Mouse (Mus musculus): Measurements from ENCODE around the gene Mamstr. TPM values are rescaled to one million over a fixed set of nuclear protein-coding genes. Genes with fewer than 3 reads are reported as not detected.
A peak's percentile ranks its signal among the peaks of the same experiment; 100 is the strongest.

The Mamstr gene
- total RNA-seq (2021) = 1 to 10 TPM; 1.2 to 2.2 TPM

- no peak for DNase-seq (ENCODE audit: extremely low spot score in 1 of 2, low spot score in 2 of 2)
- intact Hi-C loops (cut with DNase I) = loop anchor here (5.0 kb wide), 1 partner anchor 43 kb away; the partner anchor contains the start of gene Ntn5
Measured at GRCm38 (mm10) chr7:45639561-45640027, at the start of gene Mamstr. Gene Mamstr, plus strand, starts transcription at chr7:45639977.

- intact Hi-C loops (cut with DNase I) = loop anchor here (5.0 kb wide), 1 partner anchor 34 kb away; no protein-coding TSS in a partner anchor
Measured at GRCm38 (mm10) chr7:45590874-45591273, 48.9 kb upstream of the Mamstr start.

GRCm38 (mm10) chr7:45591880-45592279 lies 47.9 kb upstream of the Mamstr start:
- no peak for DNase-seq (ENCODE audit: extremely low spot score in 1 of 2, low spot score in 2 of 2)
- intact Hi-C loops (cut with DNase I) = loop anchor here (5.0 kb wide), 1 partner anchor 35 kb away; no protein-coding TSS in a partner anchor

More at GRCm38 (mm10) chr7:45590874-45591273, 48.9 kb upstream of the Mamstr start:
- DNase-seq (ENCODE audit: extremely low spot score in 1 of 2, low spot score in 2 of 2) = no peak

- DNase-seq (ENCODE audit: extremely low spot score in 1 of 2, low spot score in 2 of 2) = peak; percentile 61 to 72
- intact Hi-C loops (cut with DNase I) = loop anchor here (5.0 kb wide), 1 partner anchor 36 kb away; no protein-coding TSS in a partner anchor
Measured at GRCm38 (mm10) chr7:45593118-45593815, 46.5 kb upstream of the Mamstr start.

GRCm38 (mm10) chr7:45595176-45595575 lies 44.6 kb upstream of the Mamstr start:
- DNase-seq (ENCODE audit: extremely low spot score in 1 of 2, low spot score in 2 of 2) = no peak
- intact Hi-C loops (cut with DNase I) = no loop called here

- intact Hi-C loops (cut with DNase I) = loop anchor here (2.0 kb wide), 1 partner anchor 17 kb away; no protein-coding TSS in a partner anchor
Measured at GRCm38 (mm10) chr7:45596107-45596506, 43.7 kb upstream of the Mamstr start.

GRCm38 (mm10) chr7:45597013-45597412 lies 42.8 kb upstream of the Mamstr start:
- intact Hi-C loops (cut with DNase I) = loop anchor here (2.0 kb wide), 1 partner anchor 16 kb away; no protein-coding TSS in a partner anchor
- no peak for DNase-seq (ENCODE audit: extremely low spot score in 1 of 2, low spot score in 2 of 2)

More at GRCm38 (mm10) chr7:45596107-45596506, 43.7 kb upstream of the Mamstr start:
- DNase-seq (ENCODE audit: extremely low spot score in 1 of 2, low spot score in 2 of 2) = no peak

GRCm38 (mm10) chr7:45597527-45597926 lies 42.2 kb upstream of the Mamstr start:
- intact Hi-C loops (cut with DNase I) = loop anchor here (2.0 kb wide), 1 partner anchor 15 kb away; no protein-coding TSS in a partner anchor
- no peak for DNase-seq (ENCODE audit: extremely low spot score in 1 of 2, low spot score in 2 of 2)

GRCm38 (mm10) chr7:45598960-45599879 lies 40.6 kb upstream of the Mamstr start:
- intact Hi-C loops (cut with DNase I) = no loop called here
- DNase-seq (ENCODE audit: extremely low spot score in 1 of 2, low spot score in 2 of 2) = no peak

GRCm38 (mm10) chr7:45605704-45606289 lies 34.0 kb upstream of the Mamstr start:
- intact Hi-C loops (cut with DNase I) = loop anchor here (5.0 kb wide), 1 partner anchor 87 kb away; the partner anchor contains the start of gene Sec1
- no peak for DNase-seq (ENCODE audit: extremely low spot score in 1 of 2, low spot score in 2 of 2)

GRCm38 (mm10) chr7:45609511-45609910 lies 30.3 kb upstream of the Mamstr start:
- DNase-seq (ENCODE audit: extremely low spot score in 1 of 2, low spot score in 2 of 2) = no peak

GRCm38 (mm10) chr7:45616277-45616676 lies 23.5 kb upstream of the Mamstr start:
- no peak for DNase-seq (ENCODE audit: extremely low spot score in 1 of 2, low spot score in 2 of 2)
- intact Hi-C loops (cut with DNase I) = no loop called here

More at GRCm38 (mm10) chr7:45609511-45609910, 30.3 kb upstream of the Mamstr start:
- intact Hi-C loops (cut with DNase I) = loop anchor here (5.0 kb wide), 1 partner anchor 83 kb away; the partner anchor contains the start of gene Sec1

GRCm38 (mm10) chr7:45617042-45617695 lies 22.6 kb upstream of the Mamstr start, which contains the start of gene Fut1:
Gene Fut1, plus strand, starts transcription at chr7:45617289.
- no peak for DNase-seq (ENCODE audit: extremely low spot score in 1 of 2, low spot score in 2 of 2)

GRCm38 (mm10) chr7:45618316-45618715 lies 21.5 kb upstream of the Mamstr start:
- DNase-seq (ENCODE audit: extremely low spot score in 1 of 2, low spot score in 2 of 2) = no peak
- intact Hi-C loops (cut with DNase I) = no loop called here

More at GRCm38 (mm10) chr7:45617042-45617695, 22.6 kb upstream of the Mamstr start, which contains the start of gene Fut1:
- intact Hi-C loops (cut with DNase I) = no loop called here

- intact Hi-C loops (cut with DNase I) = no loop called here
- no peak for DNase-seq (ENCODE audit: extremely low spot score in 1 of 2, low spot score in 2 of 2)
Measured at GRCm38 (mm10) chr7:45619592-45619991, 20.2 kb upstream of the Mamstr start.

- DNase-seq (ENCODE audit: extremely low spot score in 1 of 2, low spot score in 2 of 2) = peak in 1 of 2 experiments; percentile 82
- intact Hi-C loops (cut with DNase I) = no loop called here
Measured at GRCm38 (mm10) chr7:45621443-45621842, 18.3 kb upstream of the Mamstr start, which contains the start of gene Izumo1. Gene Izumo1, plus strand, starts transcription at chr7:45621811.

GRCm38 (mm10) chr7:45623507-45623906 lies 16.3 kb upstream of the Mamstr start:
- DNase-seq (ENCODE audit: extremely low spot score in 1 of 2, low spot score in 2 of 2) = no peak
- intact Hi-C loops (cut with DNase I) = no loop called here

GRCm38 (mm10) chr7:45624718-45625117 lies 15.1 kb upstream of the Mamstr start:
- no peak for DNase-seq (ENCODE audit: extremely low spot score in 1 of 2, low spot score in 2 of 2)
- intact Hi-C loops (cut with DNase I) = loop anchor here (5.0 kb wide), 1 partner anchor 58 kb away; the partner anchor contains the start of gene Ntn5
